In the genomic region with DNA sequence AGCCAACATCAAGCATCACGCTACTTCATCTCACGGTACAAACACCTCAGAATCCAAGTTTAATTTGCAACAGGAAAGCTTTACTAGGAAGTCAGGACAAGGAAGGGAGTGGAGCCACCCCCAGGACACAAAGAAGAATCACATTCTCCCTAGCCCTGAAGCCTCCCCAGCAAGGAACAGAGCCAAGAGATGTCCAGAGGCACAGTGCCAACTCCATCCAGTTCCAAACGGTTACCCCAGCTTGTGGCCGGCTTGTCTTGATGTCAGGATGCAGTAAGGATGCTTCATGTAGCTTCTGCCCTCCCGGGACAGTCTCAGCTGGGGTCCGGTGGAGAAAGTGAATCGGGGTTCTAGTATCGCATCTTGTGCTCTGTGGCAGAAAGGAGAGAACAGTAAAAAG, we compare ENCODE assay signal across 17 mouse cellular contexts. TPM values are rescaled to one million over a fixed set of nuclear protein-coding genes. Genes with fewer than 3 reads are reported as not detected.
A peak's percentile ranks its signal among the peaks of the same experiment; 100 is the strongest.
DNase-seq lines count a peak whose midpoint lies in the region.
"Had no signal": no experiment of that assay in that cellular context is flagged by ENCODE, and none has a peak within 500 bp of the region (broad histone marks: within the 10 kb centered on the region; RNA-seq: fewer than 3 reads in every experiment).

No protein-coding gene starts in this region.

- peak; percentile 58 to 60 for DNase-seq in cerebellum, postnatal 10 days
- no peak for DNase-seq in cerebellum, postnatal 4 days (ENCODE audit: low spot score in 2 of 2)
- DNase-seq in cerebellum, postnatal 25 days = peak; percentile 9 to 34
- no peak for DNase-seq in cerebellum, adult 18-20 months
- peak; percentile 9 for DNase-seq in heart, postnatal 4 days
- DNase-seq in heart, postnatal 14 days = no peak
- DNase-seq in NIH3T3 (ENCODE audit: low read depth) = peak; percentile 8
- DNase-seq: adrenal gland, adult 2 months; adrenal gland, postnatal 10 days; adrenal gland, postnatal 25 days; B cell, adult 2 months; cerebellum, adult 11 months; cerebellum, adult 8-10 months; embryo, embryonic 11 days had no signal

- intact Hi-C loops in heart, postnatal 14 days (cut with DNase I) = no loop called here

RNA-seq across cellular contexts. Expression of a gene that starts 6.3 kb away (rescaled TPM):
- total RNA-seq in heart, postnatal 4 days (2021) = not detected
- total RNA-seq in heart, postnatal 14 days (2021) = not detected
- total RNA-seq: adrenal gland, adult 2 months; adrenal gland, postnatal 25 days; CH12.LX; common myeloid progenitor, adult 5-6 weeks; G1E had no signal

RNA-seq across cellular contexts. Expression of a gene that starts 20.6 kb away (rescaled TPM):
- 1 to 10 TPM; 1.6 to 2.9 TPM for total RNA-seq in heart, postnatal 4 days (2021)
- 1 to 10 TPM; 1.3 to 1.6 TPM for total RNA-seq in heart, postnatal 14 days (2021)
- total RNA-seq: adrenal gland, postnatal 25 days; CH12.LX; common myeloid progenitor, adult 5-6 weeks had no signal

RNA-seq across cellular contexts. Expression of a gene that starts 38.3 kb away (rescaled TPM):
- 10 to 100 TPM; 16.1 to 21.1 TPM for total RNA-seq in heart, postnatal 4 days (2021)
- total RNA-seq in heart, postnatal 14 days (2021) = 10 to 100 TPM; 12.9 to 17.4 TPM
- total RNA-seq: common myeloid progenitor, adult 5-6 weeks; G1E had no signal

RNA-seq across cellular contexts. Expression of a gene that starts 51.0 kb away (rescaled TPM):
- under 1 TPM in 1 of 2 experiments, not detected in 1; 0.17 TPM for total RNA-seq in heart, postnatal 4 days (2021)
- total RNA-seq in heart, postnatal 14 days (2021) = under 1 TPM in 1 of 2 experiments, not detected in 1; 0.57 TPM
- total RNA-seq: adrenal gland, adult 2 months; adrenal gland, postnatal 10 days; adrenal gland, postnatal 25 days; common myeloid progenitor, adult 5-6 weeks; G1E had no signal

Comparison
In these comparisons a context has a peak if more than half of its experiments do, and no peak if none do; other contexts are left out.
1. DNase-seq: peak in cerebellum, postnatal 10 days (2 of 2), cerebellum, postnatal 25 days (2 of 2), heart, postnatal 4 days (single experiment) and NIH3T3 (single experiment); none in cerebellum, postnatal 4 days (0 of 2), cerebellum, adult 18-20 months (0 of 2) and heart, postnatal 14 days (0 of 2).